Mouse (Mus musculus) heart, postnatal 10 days (tissue): Measurements from ENCODE around the gene Fam69a. TPM values are rescaled to one million over a fixed set of nuclear protein-coding genes. Genes with fewer than 3 reads are reported as not detected.

ENCODE experiments used
- DNase-seq, 2 experiments: peaks; one replicate each; pipeline ENCODE4 v3.0.0; 2021
- intact Hi-C: fragments of 180-260 bp; cut with DNase I; formaldehyde crosslinking; loops from one replicate; pipeline ENCODE4 v1.15.1; 2025
- total RNA-seq, 2 experiments: library from RNA; stranded (reverse); gene quantifications; 2 replicates each; pipeline ENCODE4 v1.2.3; 2021

The Fam69a gene
- total RNA-seq, 2 experiments from 2014 or later = 9.0 to 10.4 TPM

- intact Hi-C loops = loop anchor here (1.0 to 5.0 kb wide), 3 partner anchors 65 to 241 kb away; no protein-coding TSS in a partner anchor
- DNase-seq = peak; percentile 69 to 79
Measured at GRCm38 (mm10) chr5:107921400-107922252, 65.3 kb downstream of the Fam69a start.

- intact Hi-C loops = no loop called here
- DNase-seq = no peak
Measured at GRCm38 (mm10) chr5:107915280-107915679, 71.6 kb downstream of the Fam69a start.

GRCm38 (mm10) chr5:107911012-107911411 is 75.9 kb downstream of the Fam69a start:
- no peak for DNase-seq
- intact Hi-C loops = no loop called here

GRCm38 (mm10) chr5:107910084-107910616 is 76.7 kb downstream of the Fam69a start:
- DNase-seq = no peak
- intact Hi-C loops = no loop called here

GRCm38 (mm10) chr5:107909668-107910067 is 77.2 kb downstream of the Fam69a start:
- intact Hi-C loops = no loop called here
- no peak for DNase-seq

GRCm38 (mm10) chr5:107908514-107909110 is 78.3 kb downstream of the Fam69a start:
- DNase-seq = no peak
- intact Hi-C loops = no loop called here

GRCm38 (mm10) chr5:107904325-107904724 is 82.6 kb downstream of the Fam69a start:
- DNase-seq = no peak
- intact Hi-C loops = no loop called here

- DNase-seq = no peak
- intact Hi-C loops = loop anchor here (2.0 kb wide), 1 partner anchor 32 kb away; no protein-coding TSS in a partner anchor
Measured at GRCm38 (mm10) chr5:107901014-107901615, 85.8 kb downstream of the Fam69a start.

GRCm38 (mm10) chr5:107900206-107901013 is 86.5 kb downstream of the Fam69a start, which contains the start of gene Rpl5:
Gene Rpl5, plus strand, starts transcription at chr5:107900502.
- intact Hi-C loops = loop anchor here (2.0 kb wide), 1 partner anchor 32 kb away; no protein-coding TSS in a partner anchor
- DNase-seq = peak; percentile 96 to 98

- intact Hi-C loops = no loop called here
Measured at GRCm38 (mm10) chr5:107896265-107896664, 90.6 kb downstream of the Fam69a start.

GRCm38 (mm10) chr5:107894676-107895075 is 92.2 kb downstream of the Fam69a start:
- intact Hi-C loops = loop anchor here (5.0 kb wide), 1 partner anchor 212 kb away; no protein-coding TSS in a partner anchor
- peak; percentile 26 to 57 for DNase-seq

More at GRCm38 (mm10) chr5:107896265-107896664, 90.6 kb downstream of the Fam69a start:
- DNase-seq = no peak

- intact Hi-C loops = loop anchor here (2.0 to 5.0 kb wide), 3 partner anchors 103 to 281 kb away; no protein-coding TSS in a partner anchor
- peak in 1 of 2 experiments; percentile 65 for DNase-seq
Measured at GRCm38 (mm10) chr5:107891515-107891914, 95.4 kb downstream of the Fam69a start.

- intact Hi-C loops = loop anchor here (2.0 to 5.0 kb wide), 3 partner anchors 101 to 279 kb away; no protein-coding TSS in a partner anchor
- no peak for DNase-seq
Measured at GRCm38 (mm10) chr5:107889994-107890888, 96.6 kb downstream of the Fam69a start.

GRCm38 (mm10) chr5:107880710-107881109 is 106.2 kb downstream of the Fam69a start:
- intact Hi-C loops = no loop called here
- DNase-seq = no peak

- intact Hi-C loops = no loop called here
Measured at GRCm38 (mm10) chr5:107877053-107877452, 109.8 kb downstream of the Fam69a start.

GRCm38 (mm10) chr5:107875261-107875611 is 111.6 kb downstream of the Fam69a start:
- no peak for DNase-seq
- intact Hi-C loops = no loop called here

More at GRCm38 (mm10) chr5:107877053-107877452, 109.8 kb downstream of the Fam69a start:
- DNase-seq = no peak

- intact Hi-C loops = no loop called here
- peak in 1 of 2 experiments; percentile 19 for DNase-seq
Measured at GRCm38 (mm10) chr5:107874561-107875260, 112.2 kb downstream of the Fam69a start, which contains the start of gene Evi5. Gene Evi5, minus strand, starts transcription at chr5:107875107.

GRCm38 (mm10) chr5:107873886-107874302 is 113.0 kb downstream of the Fam69a start:
- peak; percentile 20 to 48 for DNase-seq
- intact Hi-C loops = no loop called here
